Mouse (Mus musculus): Measurements from ENCODE around the gene Cdh24.

- TF ChIP-seq GATA1 (IDR thresholded peaks at IDR 0.05; ENCODE audit: low read length) (no peak), TAL1 (IDR thresholded peaks at IDR 0.05; ENCODE audit: low read length) (no peak)
These were observed 5.3 kb upstream of the Cdh24 start for GRCm38 (mm10) chr14:54646455-54646854.
